Mouse (Mus musculus) CH12.LX (cell line): ENCODE measurements at regions not wholly inside any gene's neighbourhood (a gene's known extent, or its start where the extent isn't known, plus 50 kb on each side); places are given as distances from the start of the nearest gene placed in this dataset.

Experiments
- DNase-seq: peaks from one replicate; pipeline ENCODE4 v3.0.0-alpha.2; 2013; ENCODE audit errors: extremely low read depth
- H3K27ac ChIP-seq: 2 replicates; pipeline ENCODE4 v1.5.1; 2012; ENCODE audit warnings: low read depth, mild to moderate bottlenecking, control low read depth, moderate library complexity; ENCODE audit not compliant: insufficient read depth
- H3K27me3 ChIP-seq: replicated peaks from 2 replicates; pipeline ENCODE3; 2012; ENCODE audit warnings: inconsistent platforms
- H3K36me3 ChIP-seq, 2 experiments: replicated peaks in 1 of 2; 2 replicates each; pipeline versions ENCODE3 to v1.6.1; 2012; ENCODE audit warnings: inconsistent platforms in 1 of 2, low read length in 1 of 2, mild to moderate bottlenecking in 1 of 2, mixed read lengths in 1 of 2, moderate library complexity in 1 of 2; ENCODE audit not compliant: control insufficient read depth in 1 of 2, insufficient read depth in 1 of 2
- H3K4me1 ChIP-seq, 2 experiments: 2 replicates each; pipeline ENCODE4 v1.6.1; 2012; ENCODE audit warnings: inconsistent platforms in 1 of 2, moderate library complexity in 1 of 2; ENCODE audit not compliant: insufficient read depth in 2 of 2, control insufficient read depth in 1 of 2
- H3K4me2 ChIP-seq: 2 replicates; pipeline ENCODE4 v1.6.1; 2012; ENCODE audit warnings: low read depth, mild to moderate bottlenecking, control low read depth; ENCODE audit not compliant: poor library complexity, insufficient read depth, severe bottlenecking
- H3K4me3 ChIP-seq, 3 experiments: fragments of 150-350 bp in 1 of 3; sonication (generic) in 1 of 3; replicated peaks in 1 of 3; 2 replicates each; pipeline versions ENCODE3 to v1.5.1; 2011 to 2012; ENCODE audit warnings: low read depth in 2 of 3, low read length in 2 of 3, mild to moderate bottlenecking in 2 of 3, moderate library complexity in 2 of 3, control low read depth in 1 of 3, improper control_type of control experiment in 1 of 3, inconsistent platforms in 1 of 3, mixed read lengths in 1 of 3; ENCODE audit not compliant: poor library complexity in 1 of 3
- H3K79me2 ChIP-seq: replicated peaks from 2 replicates; pipeline ENCODE4 v1.6.1; 2012; ENCODE audit warnings: mild to moderate bottlenecking, moderate library complexity; ENCODE audit not compliant: control insufficient read depth, poor library complexity, insufficient read depth, severe bottlenecking; ENCODE audit errors: extremely low read depth
- H3K9ac ChIP-seq: 2 replicates; pipeline ENCODE4 v1.6.1; 2012; ENCODE audit warnings: low read depth, mild to moderate bottlenecking, control low read depth, moderate library complexity; ENCODE audit not compliant: insufficient read depth
- H3K9me3 ChIP-seq: replicated peaks from 2 replicates; pipeline ENCODE3; 2012; ENCODE audit warnings: low read length, inconsistent platforms, mixed read lengths
- ELF1 ChIP-seq: IDR thresholded peaks from 2 replicates; pipeline ENCODE4 v1.6.1; 2014; ENCODE audit warnings: low read depth, mild to moderate bottlenecking, inconsistent platforms, low read length, improper control_type of control experiment
- EP300 ChIP-seq: IDR thresholded peaks from 2 replicates; pipeline ENCODE4 v1.6.1; 2011; ENCODE audit warnings: low read length, improper control_type of control experiment
- ETS1 ChIP-seq: conservative IDR thresholded peaks from 2 replicates; pipeline ENCODE4 v1.6.1; 2012; ENCODE audit warnings: low read depth, mild to moderate bottlenecking, inconsistent platforms, low read length, improper control_type of control experiment, moderate library complexity
- GABPA ChIP-seq: IDR thresholded peaks from 2 replicates; pipeline ENCODE4 v1.6.1; 2012; ENCODE audit warnings: low read depth, low read length, improper control_type of control experiment, inconsistent platforms; ENCODE audit not compliant: insufficient replicate concordance
- IRF4 ChIP-seq: IDR thresholded peaks from 2 replicates; pipeline ENCODE4 v1.6.1; 2014; ENCODE audit warnings: low read depth, mild to moderate bottlenecking, inconsistent platforms, low read length, improper control_type of control experiment
- KAT2A ChIP-seq: IDR thresholded peaks from 2 replicates; pipeline ENCODE4 v1.6.1; 2012; ENCODE audit warnings: low read length, improper control_type of control experiment, inconsistent platforms; ENCODE audit not compliant: insufficient replicate concordance
- MAFK ChIP-seq: IDR thresholded peaks from 2 replicates; pipeline ENCODE4 v1.6.1; 2011; ENCODE audit warnings: low read length, improper control_type of control experiment; ENCODE audit not compliant: insufficient replicate concordance
- NRF1 ChIP-seq: IDR thresholded peaks from 2 replicates; pipeline ENCODE4 v1.6.1; 2014; ENCODE audit warnings: low read depth, mild to moderate bottlenecking, inconsistent platforms, low read length, improper control_type of control experiment, moderate library complexity
- PAX5 ChIP-seq: IDR thresholded peaks from 2 replicates; pipeline ENCODE4 v1.6.1; 2012; ENCODE audit warnings: low read length, inconsistent platforms, mixed read lengths
- POLR2A ChIP-seq: IDR thresholded peaks from 2 replicates; pipeline ENCODE4 v1.6.1; 2011; ENCODE audit warnings: low read depth, mild to moderate bottlenecking, improper control_type of control experiment, low read length
- POLR2AphosphoS2 ChIP-seq: IDR thresholded peaks from 2 replicates; pipeline ENCODE4 v1.6.1; 2011; ENCODE audit warnings: low read depth, low read length, improper control_type of control experiment
- RAD21 ChIP-seq: IDR thresholded peaks from 2 replicates; pipeline ENCODE4 v1.6.1; 2011; ENCODE audit warnings: low read depth, mild to moderate bottlenecking, low read length, improper control_type of control experiment, moderate library complexity
- RCOR1 ChIP-seq: conservative IDR thresholded peaks from 2 replicates; pipeline ENCODE4 v1.6.1; 2012; ENCODE audit warnings: low read depth, mild to moderate bottlenecking, inconsistent platforms, low read length, improper control_type of control experiment
- SIN3A ChIP-seq: IDR thresholded peaks from 2 replicates; pipeline ENCODE4 v1.6.1; 2012; ENCODE audit warnings: low read length, improper control_type of control experiment, inconsistent platforms
- SMC3 ChIP-seq: IDR thresholded peaks from 2 replicates; pipeline ENCODE4 v1.6.1; 2011; ENCODE audit warnings: low read depth, low read length, improper control_type of control experiment
- ZKSCAN1 ChIP-seq: IDR thresholded peaks from 2 replicates; pipeline ENCODE4 v1.6.1; 2012; ENCODE audit warnings: low read depth, inconsistent platforms, low read length, improper control_type of control experiment, borderline replicate concordance
- ZMIZ1 ChIP-seq: IDR thresholded peaks from 2 replicates; pipeline ENCODE4 v1.6.1; 2012; ENCODE audit warnings: low read depth, mild to moderate bottlenecking, inconsistent platforms, low read length, improper control_type of control experiment
- ZNF384 ChIP-seq: IDR thresholded peaks from 2 replicates; pipeline ENCODE4 v1.6.1; 2012; ENCODE audit warnings: low read depth, low read length, improper control_type of control experiment, inconsistent platforms
- dilution Hi-C: fragments of 300-500 bp; cut with MboI; formaldehyde crosslinking; loops from 2 replicates; pipeline ENCODE4 v1.14.3; 2020; ENCODE audit warnings: low sequenced_read_pairs; ENCODE audit not compliant: extremely low pct_unique_long_range_greater_than_20kb, extremely low pct_ligation_motif_present
- in situ Hi-C: fragments of 300-500 bp; cut with MboI; formaldehyde crosslinking; loops from 3 replicates; pipeline ENCODE4 v1.14.3; 2019; ENCODE audit warnings: low sequenced_read_pairs, low pct_ligation_motif_present, low pct_unique_long_range_greater_than_20kb, mixed read lengths

DNA sequence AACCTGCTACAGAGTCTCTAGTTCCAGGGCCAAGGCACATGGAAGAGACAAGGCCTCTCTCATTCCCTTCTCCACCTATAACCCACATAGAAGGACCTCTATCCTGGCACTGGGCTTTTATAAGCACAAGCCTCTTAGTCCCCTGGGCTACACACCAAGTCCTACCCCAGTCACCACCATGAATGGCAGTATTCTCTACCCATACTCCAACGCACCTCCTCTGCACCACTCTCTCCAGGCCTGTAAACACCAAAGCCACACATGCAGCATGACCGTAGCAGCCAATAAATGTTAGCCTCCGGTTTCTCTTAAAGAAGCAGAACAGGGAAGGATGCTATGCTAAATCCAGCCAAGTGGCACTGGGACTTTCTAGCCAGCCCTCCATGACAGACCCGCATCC, 252.1 kb upstream of the Zmiz1 start:
- no peak overlapping the region for H3K9ac ChIP-seq
- H3K4me3 ChIP-seq = no peak overlapping the region
- in situ Hi-C loops = no loop called here

DNA sequence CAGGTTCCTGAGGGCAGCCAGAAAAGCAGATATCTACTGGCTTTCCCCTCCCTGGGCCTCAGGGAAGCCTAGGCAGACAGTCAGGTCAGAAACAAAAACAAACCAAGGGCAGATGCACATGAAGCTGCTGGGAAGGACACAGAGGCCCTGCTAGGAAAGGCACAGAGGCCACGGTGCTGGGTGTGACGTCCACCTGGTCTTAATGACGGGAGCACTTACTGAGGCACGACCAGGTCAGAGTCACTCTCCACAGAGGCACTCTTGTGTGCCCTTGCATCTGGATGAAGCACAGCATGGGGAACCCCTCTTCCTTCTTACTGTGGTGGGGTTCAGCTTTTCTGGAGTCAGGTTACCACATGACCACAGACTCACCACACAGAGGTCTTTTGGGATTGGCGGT, 251.6 kb upstream of the Zmiz1 start:
- TF ChIP-seq ELF1 (no peak), PAX5 (no peak), ZNF384 (no peak), KAT2A (no peak), GABPA (no peak), RAD21 (no peak), ZMIZ1 (no peak), IRF4 (no peak), NRF1 (no peak), SIN3A (no peak), ZKSCAN1 (no peak)

More for the DNA sequence above, 252.1 kb upstream of the Zmiz1 start:
- no peak overlapping the region for H3K27ac ChIP-seq
- H3K36me3 ChIP-seq = no peaks in the 10 kb centered on the region
- H3K79me2 ChIP-seq = no peaks in the 10 kb centered on the region
- H3K27me3 ChIP-seq = no peaks in the 10 kb centered on the region
- TF ChIP-seq POLR2AphosphoS2 (no peak), ZMIZ1 (no peak), RCOR1 (no peak), MAFK (no peak), POLR2A (no peak), EP300 (no peak), ETS1 (no peak), SMC3 (no peak)
- H3K9me3 ChIP-seq = no peaks in the 10 kb centered on the region
- peaks cover 0 to 10% of the 10 kb centered on the region in 2 experiments; a peak in 3 of 4 replicates for H3K4me1 ChIP-seq
- H3K4me2 ChIP-seq = no peak overlapping the region
- dilution Hi-C loops = no loop called here
- DNase-seq = no peak

More for the DNA sequence above, 251.6 kb upstream of the Zmiz1 start:
- H3K9me3 ChIP-seq = no peaks in the 10 kb centered on the region
- no peak for DNase-seq
- dilution Hi-C loops = no loop called here
- H3K4me2 ChIP-seq = no peak overlapping the region
- in situ Hi-C loops = no loop called here
- no peak overlapping the region for H3K9ac ChIP-seq
- H3K79me2 ChIP-seq = no peaks in the 10 kb centered on the region
- no peak overlapping the region for H3K4me3 ChIP-seq
- peaks cover 0 to 10% of the 10 kb centered on the region in 2 experiments; a peak in 3 of 4 replicates for H3K4me1 ChIP-seq
- H3K27ac ChIP-seq = no peak overlapping the region
- H3K27me3 ChIP-seq = no peaks in the 10 kb centered on the region
- no peaks in the 10 kb centered on the region for H3K36me3 ChIP-seq
